Mouse (Mus musculus) CH12.LX (cell line): Measurements from ENCODE around the gene Gm10719.
"Not testable (repeated sequence)": the region's sequence is repeated elsewhere in the genome, so short reads cannot be mapped to it uniquely, and the experiment has no call there.

Experiments used
- EP300 ChIP-seq: IDR thresholded peaks from 2 replicates; pipeline ENCODE4 v1.6.1; 2011; ENCODE audit warnings: low read length, improper control_type of control experiment
- PAX5 ChIP-seq: IDR thresholded peaks from 2 replicates; pipeline ENCODE4 v1.6.1; 2012; ENCODE audit warnings: low read length, inconsistent platforms, mixed read lengths

DNA sequence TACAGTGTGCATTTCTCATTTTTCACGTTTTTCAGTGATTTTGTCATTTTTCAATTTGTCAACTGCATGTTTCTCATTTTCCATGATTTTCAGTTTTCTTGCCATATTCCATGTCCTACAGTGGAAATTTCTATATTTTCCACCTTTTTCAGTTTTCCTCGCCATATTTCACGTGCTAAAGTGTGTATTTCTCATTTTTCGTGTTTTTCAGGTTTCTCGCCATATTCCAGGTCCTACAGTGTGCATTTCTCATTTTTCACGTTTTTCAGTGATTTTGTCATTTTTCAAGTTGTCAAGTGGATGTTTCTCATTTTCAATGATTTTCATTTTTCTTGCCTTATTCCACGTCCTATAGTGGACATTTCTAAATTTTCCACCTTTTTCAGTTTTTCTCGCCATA, 19.4 kb downstream of the Gm10719 start, which contains the start of gene Gm10715:
- TF ChIP-seq EP300, PAX5: not testable (repeated sequence)
